Mouse (Mus musculus): ENCODE measurements around the gene Rad23b. TPM values are rescaled to one million over a fixed set of nuclear protein-coding genes. Genes with fewer than 3 reads are reported as not detected.
"Not testable (repeated sequence)": the region's sequence is repeated elsewhere in the genome, so short reads cannot be mapped to it uniquely, and the experiment has no call there.

The Rad23b gene
- polyA plus RNA-seq (2012; rRNA removed): 36.5 and 49.2 TPM in 2 replicates
- 36.3 and 37.3 TPM in 2 replicates for polyA plus RNA-seq (2014; fragmentation: Nextera tagmentation; extraction: Ambion mirVana)

GRCm38 (mm10) chr4:55349452-55350218, at the start of gene Rad23b:
Gene Rad23b, plus strand, starts transcription at chr4:55350043.
- Histone ChIP-seq H3K36me3 (replicated peaks; ENCODE audit: control insufficient read depth, insufficient read depth, low read depth) (no peaks in the 10 kb centered on the region), H3K9me3 (ENCODE audit: control insufficient read depth, low read length) (no peaks in the 10 kb centered on the region), H3K4me3 (ENCODE audit: insufficient read depth in 1 of 2, low read depth in 2 of 2, low read length in 2 of 2) (peak within 1 kb of the TSS; percentile 93 to 95), H3K4me2 (ENCODE audit: low read depth) (peak within 1 kb of the TSS; percentile 85), H3K27ac (peak within 1 kb of the TSS; percentile 87), H3K27me3 (ENCODE audit: control insufficient read depth, insufficient read depth, low read length) (no peaks in the 10 kb centered on the region), H3K9ac (replicated peaks) (peak within 1 kb of the TSS; percentile 98), H3K4me1 (replicated peaks; ENCODE audit: control insufficient read depth in 2 of 2, insufficient read depth in 2 of 2, low read length in 1 of 2) (peaks cover 21 to 27% of the 10 kb centered on the region in 2 experiments)
- TF ChIP-seq EP300 (IDR thresholded peaks at IDR 0.05; ENCODE audit: low read depth) (no peak), CTCF (IDR thresholded peaks at IDR 0.05; ENCODE audit: low read depth) (peak; percentile 17; the same call in 1 of the 2 replicates)
- under 1% methylated on average over 65 of the region's 77 CpGs for WGBS (ENCODE audit: insufficient replicate concordance)
- peak; percentile 89 for ATAC-seq (ENCODE audit: insufficient read depth)
- peak; percentile 91 to 94 (median 94) for DNase-seq (ENCODE audit: low read depth in 3 of 3, low spot score in 3 of 3)

DNA sequence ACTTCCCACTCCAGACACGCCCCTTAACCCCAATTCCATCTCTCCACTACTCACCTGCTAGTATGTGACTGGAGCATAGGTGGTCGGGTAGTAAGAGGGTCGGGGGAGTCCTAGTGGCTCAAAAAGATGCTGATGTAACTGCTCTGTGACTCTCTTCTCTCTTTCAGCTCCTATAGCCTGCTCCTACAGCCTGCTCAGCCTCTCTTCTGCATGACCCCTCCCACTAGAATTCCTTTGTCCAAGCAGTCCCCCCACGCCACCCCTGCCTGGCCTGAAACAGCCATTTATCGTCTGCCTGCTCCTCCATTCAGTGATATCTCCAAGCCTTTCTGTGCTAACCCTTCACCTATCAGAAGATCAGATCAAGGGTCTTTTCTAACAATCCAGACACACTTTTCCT, 45.7 kb upstream of the Rad23b start:
- Histone ChIP-seq H3K36me3 (replicated peaks; ENCODE audit: control insufficient read depth, insufficient read depth, low read depth) (no peaks in the 10 kb centered on the region), H3K4me2 (ENCODE audit: low read depth) (no peak overlapping the region), H3K4me1 (replicated peaks; ENCODE audit: control insufficient read depth in 2 of 2, insufficient read depth in 2 of 2, low read length in 1 of 2) (no peaks in the 10 kb centered on the region), H3K9ac (replicated peaks) (no peak overlapping the region), H3K27ac (no peak overlapping the region), H3K27me3 (ENCODE audit: control insufficient read depth, insufficient read depth, low read length) (no peaks in the 10 kb centered on the region), H3K4me3 (ENCODE audit: insufficient read depth in 1 of 2, low read depth in 2 of 2, low read length in 2 of 2) (no peak overlapping the region), H3K9me3 (ENCODE audit: control insufficient read depth, low read length) (no peaks in the 10 kb centered on the region)
- ATAC-seq (ENCODE audit: insufficient read depth) (no peak), DNase-seq (ENCODE audit: low read depth in 3 of 3, low spot score in 3 of 3) (no peak)
- no peak for TF ChIP-seq CTCF (IDR thresholded peaks at IDR 0.05; ENCODE audit: low read depth)
- TF ChIP-seq EP300 (IDR thresholded peaks at IDR 0.05; ENCODE audit: low read depth): no peak
- WGBS (ENCODE audit: insufficient replicate concordance): 63% methylated on average over 5 of the region's 5 CpGs

DNA sequence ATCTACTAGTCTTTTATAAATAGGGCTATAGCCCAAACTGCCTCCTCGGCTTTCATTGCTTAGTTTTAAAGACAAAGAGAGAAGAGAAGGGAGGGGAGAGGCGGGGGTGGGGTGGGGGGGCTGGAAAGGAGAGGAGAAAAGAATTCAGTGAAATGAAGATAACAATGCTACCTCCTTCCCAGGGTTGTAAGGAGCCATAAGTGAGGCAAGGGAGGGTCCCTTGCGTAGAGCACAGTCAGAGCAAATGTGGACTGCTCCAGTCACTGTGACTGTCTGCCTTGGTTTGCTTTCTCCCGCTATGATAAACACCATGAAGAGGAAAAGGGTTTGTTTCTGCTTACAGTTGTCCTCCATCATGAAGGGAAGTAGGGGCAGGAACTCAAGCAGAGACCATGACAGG, 43.2 kb upstream of the Rad23b start:
- Histone ChIP-seq H3K4me2 (ENCODE audit: low read depth) (no peak overlapping the region), H3K4me3 (ENCODE audit: insufficient read depth in 1 of 2, low read depth in 2 of 2, low read length in 2 of 2) (no peak overlapping the region), H3K4me1 (replicated peaks; ENCODE audit: control insufficient read depth in 2 of 2, insufficient read depth in 2 of 2, low read length in 1 of 2) (no peaks in the 10 kb centered on the region), H3K36me3 (replicated peaks; ENCODE audit: control insufficient read depth, insufficient read depth, low read depth) (no peaks in the 10 kb centered on the region), H3K27ac (no peak overlapping the region), H3K9ac (replicated peaks) (no peak overlapping the region), H3K9me3 (ENCODE audit: control insufficient read depth, low read length) (no peaks in the 10 kb centered on the region), H3K27me3 (ENCODE audit: control insufficient read depth, insufficient read depth, low read length) (no peaks in the 10 kb centered on the region)
- DNase-seq (ENCODE audit: low read depth in 3 of 3, low spot score in 3 of 3) (no peak), ATAC-seq (ENCODE audit: insufficient read depth) (no peak)
- 59% methylated on average over 4 of the region's 4 CpGs for WGBS (ENCODE audit: insufficient replicate concordance)
- no peak for TF ChIP-seq EP300 (IDR thresholded peaks at IDR 0.05; ENCODE audit: low read depth)
- no peak for TF ChIP-seq CTCF (IDR thresholded peaks at IDR 0.05; ENCODE audit: low read depth)

- no peaks in the 10 kb centered on the region for H3K36me3 ChIP-seq (replicated peaks; ENCODE audit: control insufficient read depth, insufficient read depth, low read depth)
- no peak for ATAC-seq (ENCODE audit: insufficient read depth)
- no peak overlapping the region for H3K4me3 ChIP-seq (ENCODE audit: insufficient read depth in 1 of 2, low read depth in 2 of 2, low read length in 2 of 2)
- H3K9me3 ChIP-seq (ENCODE audit: control insufficient read depth, low read length): no peaks in the 10 kb centered on the region
- H3K9ac ChIP-seq (replicated peaks): no peak overlapping the region
- H3K27me3 ChIP-seq (ENCODE audit: control insufficient read depth, insufficient read depth, low read length): no peaks in the 10 kb centered on the region
- DNase-seq (ENCODE audit: low read depth in 3 of 3, low spot score in 3 of 3): no peak
- H3K4me2 ChIP-seq (ENCODE audit: low read depth): no peak overlapping the region
- WGBS (ENCODE audit: insufficient replicate concordance): 36% methylated on average over 4 of the region's 4 CpGs
- H3K27ac ChIP-seq: no peak overlapping the region
- H3K4me1 ChIP-seq (replicated peaks; ENCODE audit: control insufficient read depth in 2 of 2, insufficient read depth in 2 of 2, low read length in 1 of 2): no peaks in the 10 kb centered on the region
- TF ChIP-seq CTCF (IDR thresholded peaks at IDR 0.05; ENCODE audit: low read depth): no peak
- no peak for TF ChIP-seq EP300 (IDR thresholded peaks at IDR 0.05; ENCODE audit: low read depth)
Observed at GRCm38 (mm10) chr4:55316726-55317125, 33.1 kb upstream of the Rad23b start.

DNA sequence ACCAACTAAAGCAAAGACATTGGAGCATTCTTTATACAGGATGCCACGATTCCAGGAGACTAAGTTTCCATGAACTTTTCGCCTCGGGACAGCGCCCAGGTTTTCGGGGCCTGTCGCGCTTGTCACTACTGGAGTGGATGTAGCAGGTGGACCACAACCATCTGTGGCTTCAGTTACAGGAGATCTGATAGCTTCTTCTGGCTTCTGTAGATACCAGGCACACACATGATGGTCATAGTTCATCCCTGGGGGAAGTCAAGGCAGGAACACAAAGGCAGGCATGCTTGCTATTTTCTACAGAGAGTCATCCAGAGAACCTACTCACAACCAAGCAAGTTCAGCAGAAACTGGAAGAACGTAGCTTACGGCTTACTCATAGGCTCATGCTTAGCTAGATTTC, 31.5 kb upstream of the Rad23b start:
- not testable (repeated sequence) for H3K4me1 ChIP-seq (replicated peaks; ENCODE audit: control insufficient read depth in 2 of 2, insufficient read depth in 2 of 2, low read length in 1 of 2); ATAC-seq (ENCODE audit: insufficient read depth); H3K36me3 ChIP-seq (replicated peaks; ENCODE audit: control insufficient read depth, insufficient read depth, low read depth); H3K27me3 ChIP-seq (ENCODE audit: control insufficient read depth, insufficient read depth, low read length); DNase-seq (ENCODE audit: low read depth in 3 of 3, low spot score in 3 of 3); H3K9ac ChIP-seq (replicated peaks); H3K27ac ChIP-seq; H3K4me3 ChIP-seq (ENCODE audit: insufficient read depth in 1 of 2, low read depth in 2 of 2, low read length in 2 of 2); H3K9me3 ChIP-seq (ENCODE audit: control insufficient read depth, low read length); H3K4me2 ChIP-seq (ENCODE audit: low read depth)
- 81% methylated on average over 9 of the region's 9 CpGs for WGBS (ENCODE audit: insufficient replicate concordance)
